Mouse (Mus musculus) forebrain, embryonic 14.5 days (tissue): ENCODE measurements around the gene Tmem203. TPM values are rescaled to one million over a fixed set of nuclear protein-coding genes. Genes with fewer than 3 reads are reported as not detected.

ENCODE experiments used
- ATAC-seq: fragments of 200-750 bp; cut with Nextera tagmentation; 2 replicates; pipeline ENCODE4 v1.8.0; 2017; ENCODE audit warnings: mild to moderate bottlenecking, moderate library complexity
- DNase-seq: peaks from one replicate; pipeline ENCODE4 v3.0.0-alpha.2; 2015; ENCODE audit warnings: low spot score
- H3K27ac ChIP-seq: fragments of 300-500 bp; sonication (generic); 2 replicates; pipeline ENCODE4 v1.5.1; 2014; ENCODE audit warnings: low read depth, mild to moderate bottlenecking, control low read depth, low read length, moderate library complexity
- H3K27me3 ChIP-seq: fragments of 300-500 bp; sonication (generic); replicated peaks from 2 replicates; pipeline ENCODE4 v1.6.1; 2014; ENCODE audit warnings: low read length, control low read depth, mixed read lengths; ENCODE audit not compliant: control insufficient read depth, insufficient read depth
- H3K36me3 ChIP-seq: fragments of 300-500 bp; sonication (generic); 2 replicates; pipeline ENCODE4 v1.6.1; 2014; ENCODE audit warnings: low read length, control low read depth; ENCODE audit not compliant: control insufficient read depth, insufficient read depth
- H3K4me1 ChIP-seq: fragments of 300-500 bp; sonication (generic); 2 replicates; pipeline ENCODE4 v1.6.1; 2014; ENCODE audit warnings: antibody characterized with exemption, low read length, control low read depth; ENCODE audit not compliant: control insufficient read depth, insufficient read depth
- H3K4me2 ChIP-seq: fragments of 300-500 bp; sonication (generic); 2 replicates; pipeline ENCODE4 v1.6.1; 2014; ENCODE audit warnings: mild to moderate bottlenecking, control low read depth, low read length
- H3K4me3 ChIP-seq: fragments of 300-500 bp; sonication (generic); 2 replicates; pipeline ENCODE4 v1.5.1; 2014; ENCODE audit warnings: low read depth, low read length, control low read depth
- H3K9ac ChIP-seq: fragments of 300-500 bp; sonication (generic); 2 replicates; pipeline ENCODE4 v1.6.1; 2014; ENCODE audit warnings: mild to moderate bottlenecking, low read length, control low read depth, moderate library complexity
- H3K9me3 ChIP-seq: fragments of 300-500 bp; sonication (generic); replicated peaks from 2 replicates; pipeline ENCODE4 v1.6.1; 2016; ENCODE audit warnings: low read length, control low read depth, mixed read lengths; ENCODE audit not compliant: control insufficient read depth
- WGBS: fragments of 180-500 bp; shearing (Covaris S2); extraction: QIAGEN DNeasy Blood & Tissue Kit; methylation state at CpG from one replicate; pipeline ENCODE4 v1.1.7; 2014; 5-methylcytosine and 5-hydroxymethylcytosine counted together
- polyA plus RNA-seq: library from polyadenylated mRNA; unstranded; fragments of >200 nt; fragmentation: Nextera tagmentation; extraction: Ambion mirVana; gene quantifications from 2 replicates; pipeline ENCODE4 v1.2.1, GENCODE M21; 2014

The Tmem203 gene
- polyA plus RNA-seq, 1 experiment from 2014 or later: 17.4 TPM

- WGBS: 2% methylated on average over 54 of the region's 54 CpGs
- ATAC-seq: no peak; the same call in 1 of the 2 replicates
- H3K9ac ChIP-seq: 0 out of 2 replicates have a peak overlapping the region, but pooled peaks have one; percentile 35
These were observed 35.0 kb downstream of the Tmem203 start for GRCm38 (mm10) chr2:25290101-25290815.

GRCm38 (mm10) chr2:25290816-25291130 is 35.5 kb downstream of the Tmem203 start:
- H3K4me2 ChIP-seq: peak overlapping the region; percentile 42
- DNase-seq (peak; percentile 32), ATAC-seq (no peak; the same call in 1 of the 2 replicates)
- H3K4me3 ChIP-seq: peak overlapping the region; percentile 20
- H3K27ac ChIP-seq: no peak overlapping the region
- WGBS: 0% methylated on average over 18 of the region's 18 CpGs
- peaks cover 7% of the 10 kb centered on the region for H3K36me3 ChIP-seq
- no peaks in the 10 kb centered on the region for H3K9me3 ChIP-seq
- no peak overlapping the region for H3K9ac ChIP-seq
- no peaks in the 10 kb centered on the region for H3K4me1 ChIP-seq
- H3K27me3 ChIP-seq: peaks cover 55% of the 10 kb centered on the region

More at GRCm38 (mm10) chr2:25290101-25290815, 35.0 kb downstream of the Tmem203 start:
- Histone ChIP-seq H3K27me3 (peaks cover 55% of the 10 kb centered on the region), H3K36me3 (peaks cover 12% of the 10 kb centered on the region), H3K4me3 (peak overlapping the region; percentile 20), H3K4me2 (peak overlapping the region; percentile 42), H3K9me3 (no peaks in the 10 kb centered on the region), H3K27ac (no peak overlapping the region), H3K4me1 (no peaks in the 10 kb centered on the region)
- DNase-seq: peak; percentile 46

GRCm38 (mm10) chr2:25291184-25292053 is 36.2 kb downstream of the Tmem203 start:
- Histone ChIP-seq H3K27ac (no peak overlapping the region), H3K27me3 (peaks cover 55% of the 10 kb centered on the region), H3K4me3 (peak overlapping the region; percentile 20), H3K4me2 (peak overlapping the region; percentile 42), H3K36me3 (peaks cover under 1% of the 10 kb centered on the region; the same call in 1 of the 2 replicates), H3K9me3 (no peaks in the 10 kb centered on the region), H3K4me1 (no peaks in the 10 kb centered on the region), H3K9ac (peak overlapping the region; percentile 41; the same call in 1 of the 2 replicates)
- WGBS: 4% methylated on average over 32 of the region's 32 CpGs
- ATAC-seq (no peak), DNase-seq (no peak)

- Histone ChIP-seq H3K27me3 (peaks cover 55% of the 10 kb centered on the region), H3K36me3 (no peaks in the 10 kb centered on the region), H3K9me3 (no peaks in the 10 kb centered on the region), H3K4me1 (no peaks in the 10 kb centered on the region), H3K4me3 (peak overlapping the region; percentile 16; the same call in 1 of the 2 replicates), H3K9ac (peak overlapping the region; percentile 41; the same call in 1 of the 2 replicates), H3K4me2 (peak overlapping the region; percentile 38), H3K27ac (no peak overlapping the region)
- 6% methylated on average over 39 of the region's 43 CpGs for WGBS
- ATAC-seq: peak; percentile 25; the same call in 1 of the 2 replicates
- no peak for DNase-seq
These were observed 36.9 kb downstream of the Tmem203 start for GRCm38 (mm10) chr2:25292054-25292544.

- H3K4me2 ChIP-seq: no peak overlapping the region
- H3K36me3 ChIP-seq: no peaks in the 10 kb centered on the region
- peaks cover 55% of the 10 kb centered on the region for H3K27me3 ChIP-seq
- ATAC-seq (no peak; the same call in 1 of the 2 replicates), DNase-seq (peak; percentile 69)
- WGBS: 0% methylated on average over 1 of the region's 1 CpGs
- H3K9me3 ChIP-seq: no peaks in the 10 kb centered on the region
- no peak overlapping the region for H3K4me3 ChIP-seq
- no peak overlapping the region for H3K27ac ChIP-seq
- no peak overlapping the region for H3K9ac ChIP-seq
- no peaks in the 10 kb centered on the region for H3K4me1 ChIP-seq
These were observed 37.6 kb downstream of the Tmem203 start for GRCm38 (mm10) chr2:25292856-25293255.

- no peaks in the 10 kb centered on the region for H3K4me1 ChIP-seq
- DNase-seq: no peak
- H3K9ac ChIP-seq: no peak overlapping the region
- no peak overlapping the region for H3K4me3 ChIP-seq
- no peak for ATAC-seq
- WGBS: 78% methylated on average over 9 of the region's 9 CpGs
- no peak overlapping the region for H3K4me2 ChIP-seq
- H3K27ac ChIP-seq: no peak overlapping the region
- no peaks in the 10 kb centered on the region for H3K36me3 ChIP-seq
- peaks cover 46% of the 10 kb centered on the region for H3K27me3 ChIP-seq
- H3K9me3 ChIP-seq: no peaks in the 10 kb centered on the region
These were observed 38.5 kb downstream of the Tmem203 start for GRCm38 (mm10) chr2:25293706-25294105.

GRCm38 (mm10) chr2:25297093-25297492 is 41.9 kb downstream of the Tmem203 start:
- no peak for DNase-seq
- ATAC-seq: no peak
- H3K27me3 ChIP-seq: peaks cover 13% of the 10 kb centered on the region
- H3K9me3 ChIP-seq: no peaks in the 10 kb centered on the region
- no peak overlapping the region for H3K4me2 ChIP-seq
- no peak overlapping the region for H3K27ac ChIP-seq
- H3K4me3 ChIP-seq: no peak overlapping the region
- H3K9ac ChIP-seq: no peak overlapping the region
- no peaks in the 10 kb centered on the region for H3K36me3 ChIP-seq
- 69% methylated on average over 8 of the region's 8 CpGs for WGBS
- no peaks in the 10 kb centered on the region for H3K4me1 ChIP-seq

- Histone ChIP-seq H3K9ac (no peak overlapping the region), H3K27ac (no peak overlapping the region), H3K9me3 (no peaks in the 10 kb centered on the region), H3K4me2 (no peak overlapping the region), H3K4me3 (no peak overlapping the region), H3K27me3 (peaks cover 3% of the 10 kb centered on the region; the same call in 1 of the 2 replicates), H3K4me1 (no peaks in the 10 kb centered on the region), H3K36me3 (no peaks in the 10 kb centered on the region)
- WGBS: 85% methylated on average over 10 of the region's 10 CpGs
- no peak for DNase-seq
- no peak for ATAC-seq
These were observed 42.8 kb downstream of the Tmem203 start for GRCm38 (mm10) chr2:25298046-25298445.
